Mouse (Mus musculus) layer of hippocampus, adult 2 months (tissue): ENCODE data around the gene Hs1bp3. TPM values are rescaled to one million over a fixed set of nuclear protein-coding genes. Genes with fewer than 3 reads are reported as not detected.
A peak's percentile ranks its signal among the peaks of the same experiment; 100 is the strongest.

Experiments used
- DNase-seq, 2 experiments: peaks; one replicate each; pipeline ENCODE4 v3.0.0; 2022; ENCODE audit warnings: low spot score in 2 of 2
- H3K27ac ChIP-seq: fragments of 200-600 bp; 2 replicates; pipeline ENCODE4 v1.8.1; 2022
- H3K4me3 ChIP-seq: fragments of 200-600 bp; 2 replicates; pipeline ENCODE4 v1.8.1; 2022; ENCODE audit warnings: mild to moderate bottlenecking
- CTCF ChIP-seq: fragments of 200-600 bp; conservative IDR thresholded peaks from 2 replicates; pipeline ENCODE4 v1.8.1; 2022; ENCODE audit warnings: antibody characterized with exemption, mild to moderate bottlenecking, moderate library complexity
- total RNA-seq, 2 experiments: library from RNA; stranded (reverse); gene quantifications; 2 replicates each; pipeline ENCODE4 v1.2.3; 2021

Gene Hs1bp3
- total RNA-seq, 2 experiments from 2014 or later: 12.2 to 15.1 TPM

DNA sequence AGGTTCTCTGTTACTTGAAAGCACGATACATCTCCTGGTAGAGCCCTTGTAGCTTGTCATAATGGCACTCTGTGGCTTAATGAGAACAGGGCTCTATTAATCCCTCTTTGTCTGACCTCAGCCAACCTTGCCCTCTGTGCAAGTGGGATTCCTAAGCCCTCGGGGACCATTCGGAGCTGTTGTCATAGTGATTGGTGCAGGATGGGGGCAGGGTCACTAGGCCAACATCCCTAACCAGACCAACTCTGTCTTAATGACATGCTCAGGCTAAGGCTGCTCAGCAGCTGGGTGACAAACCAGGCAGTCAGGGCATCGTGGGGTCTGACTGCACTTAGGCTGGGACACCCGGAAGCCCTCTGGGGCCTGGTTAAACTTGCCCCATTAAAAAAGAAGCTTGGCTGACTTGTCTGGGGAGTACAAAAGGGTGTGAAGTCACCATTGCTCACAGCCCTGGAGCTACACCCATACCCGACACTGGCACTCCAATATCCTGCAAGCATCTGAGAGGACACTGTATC is 51.1 kb downstream of the Hs1bp3 start:
- no peak for TF ChIP-seq CTCF
- Histone ChIP-seq H3K27ac (peak overlapping the region; percentile 46), H3K4me3 (no peak overlapping the region)
- DNase-seq: peak; percentile 39 to 75

- no peak for TF ChIP-seq CTCF
- Histone ChIP-seq H3K27ac (no peak overlapping the region), H3K4me3 (no peak overlapping the region)
- no peak for DNase-seq
Measured at GRCm38 (mm10) chr12:8365336-8365735, 52.1 kb downstream of the Hs1bp3 start.

GRCm38 (mm10) chr12:8365905-8366576 is 52.8 kb downstream of the Hs1bp3 start:
- no peak overlapping the region for H3K27ac ChIP-seq

DNA sequence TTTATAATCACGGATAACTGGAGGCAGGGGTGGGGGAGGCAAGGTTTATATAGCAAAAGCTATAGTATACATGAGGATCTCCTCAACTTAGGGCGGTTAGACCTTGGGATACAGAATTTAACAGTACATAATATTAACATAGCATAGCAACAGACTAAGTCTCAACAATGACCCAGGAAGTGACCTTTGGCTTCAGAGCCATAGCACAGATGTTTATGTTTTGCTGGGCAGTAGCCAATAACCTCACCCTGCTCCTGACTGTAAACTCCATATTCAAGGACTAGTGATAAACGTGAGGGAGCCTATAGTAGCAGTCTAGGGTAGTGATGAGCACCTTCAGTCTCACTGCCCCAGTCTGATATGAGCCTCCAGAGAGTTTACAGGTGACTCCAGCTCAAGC is 53.5 kb downstream of the Hs1bp3 start:
- no peak overlapping the region for H3K4me3 ChIP-seq
- no peak for TF ChIP-seq CTCF
- H3K27ac ChIP-seq: no peak overlapping the region
- no peak for DNase-seq

More at GRCm38 (mm10) chr12:8365905-8366576, 52.8 kb downstream of the Hs1bp3 start:
- TF ChIP-seq CTCF: no peak
- no peak for DNase-seq
- H3K4me3 ChIP-seq: no peak overlapping the region

DNA sequence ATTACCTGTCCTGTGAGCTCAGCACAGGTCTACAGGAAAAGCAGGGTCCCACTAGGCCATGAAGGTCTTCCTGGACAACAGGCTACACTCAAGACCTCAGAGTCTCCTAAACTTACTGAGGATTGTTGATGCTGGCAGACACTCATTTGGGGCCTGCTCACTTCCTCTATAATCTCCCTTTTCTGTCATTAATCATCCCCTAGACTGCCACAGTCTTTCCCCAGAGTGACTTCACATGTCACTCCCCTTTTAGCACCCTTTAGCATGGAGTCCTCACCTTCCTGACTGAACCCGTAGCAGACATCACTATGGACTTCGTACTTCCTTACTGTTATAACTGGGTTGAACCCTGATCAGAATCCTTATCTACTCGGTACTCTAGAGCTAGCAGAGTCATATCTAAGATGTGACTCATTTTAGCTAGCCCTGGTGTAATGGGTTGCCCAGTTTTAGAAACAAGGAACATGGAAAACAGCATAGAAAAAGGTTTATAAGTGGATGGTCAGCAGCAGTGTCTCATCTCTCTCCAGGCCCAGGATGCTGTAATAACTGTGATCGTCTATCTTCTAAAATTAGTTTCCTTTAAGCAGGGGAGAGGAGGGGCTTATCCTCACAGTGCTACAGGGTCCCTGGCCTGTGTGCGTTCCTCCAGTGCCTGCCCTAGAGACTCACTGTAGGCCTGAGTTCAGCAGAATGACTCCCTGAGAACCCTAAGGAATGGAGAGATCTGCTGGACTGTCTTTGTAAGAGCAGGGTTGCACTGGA is 58.7 kb downstream of the Hs1bp3 start:
- TF ChIP-seq CTCF: no peak
- H3K4me3 ChIP-seq: no peak overlapping the region
- no peak for DNase-seq
- no peak overlapping the region for H3K27ac ChIP-seq

- Histone ChIP-seq H3K27ac (no peak overlapping the region), H3K4me3 (no peak overlapping the region)
- DNase-seq: no peak
- TF ChIP-seq CTCF: no peak
Measured at GRCm38 (mm10) chr12:8372511-8373180, 59.4 kb downstream of the Hs1bp3 start.

DNA sequence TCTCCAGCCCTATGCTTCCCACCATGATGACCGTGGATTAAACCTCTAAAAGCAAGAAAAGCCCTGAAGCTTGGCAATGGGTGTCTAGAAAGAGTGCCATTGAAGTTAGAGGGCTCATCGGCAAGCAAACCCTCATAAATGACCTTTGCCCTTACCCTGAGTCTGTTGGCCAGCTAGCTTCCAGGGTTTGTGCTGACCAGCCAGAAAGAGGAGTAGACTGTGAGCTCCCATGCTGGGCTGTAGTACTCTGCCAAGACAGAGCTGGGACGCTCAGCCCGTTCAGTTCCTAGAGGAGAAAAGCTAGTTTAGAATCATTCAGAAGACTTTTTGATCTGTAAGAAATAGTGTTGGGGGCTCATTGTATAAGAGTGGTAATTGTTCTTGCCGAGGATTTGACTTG is 60.5 kb downstream of the Hs1bp3 start:
- no peak for TF ChIP-seq CTCF
- no peak for DNase-seq
- Histone ChIP-seq H3K27ac (no peak overlapping the region), H3K4me3 (no peak overlapping the region)

DNA sequence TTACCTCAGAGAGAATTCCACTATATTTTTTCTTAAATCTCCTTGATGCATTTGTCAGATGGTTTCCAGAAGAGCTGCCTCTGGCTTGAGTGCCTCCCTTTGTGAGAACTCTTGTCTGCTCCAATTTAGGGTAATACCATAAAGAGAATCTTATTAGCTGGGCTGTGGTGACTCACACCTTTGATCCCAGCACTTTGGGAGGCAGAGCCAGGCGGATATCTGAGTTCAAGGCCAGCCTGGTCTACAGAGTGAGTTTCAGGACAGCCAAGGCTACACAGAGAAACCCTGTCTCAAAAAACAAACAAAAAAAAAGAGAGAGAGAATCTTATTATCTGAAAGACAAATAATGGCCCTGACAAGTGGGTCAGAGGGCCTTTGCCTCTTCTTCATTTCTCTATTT is 63.9 kb downstream of the Hs1bp3 start:
- no peak overlapping the region for H3K4me3 ChIP-seq
- no peak overlapping the region for H3K27ac ChIP-seq
- TF ChIP-seq CTCF: no peak
- DNase-seq: no peak

- TF ChIP-seq CTCF: no peak
- H3K4me3 ChIP-seq: no peak overlapping the region
- H3K27ac ChIP-seq: no peak overlapping the region
- DNase-seq: no peak
Measured at GRCm38 (mm10) chr12:8377955-8378620, 64.9 kb downstream of the Hs1bp3 start.

- no peak for DNase-seq
- no peak overlapping the region for H3K27ac ChIP-seq
- no peak overlapping the region for H3K4me3 ChIP-seq
- no peak for TF ChIP-seq CTCF
Measured at GRCm38 (mm10) chr12:8379795-8380521, 66.7 kb downstream of the Hs1bp3 start.

DNA sequence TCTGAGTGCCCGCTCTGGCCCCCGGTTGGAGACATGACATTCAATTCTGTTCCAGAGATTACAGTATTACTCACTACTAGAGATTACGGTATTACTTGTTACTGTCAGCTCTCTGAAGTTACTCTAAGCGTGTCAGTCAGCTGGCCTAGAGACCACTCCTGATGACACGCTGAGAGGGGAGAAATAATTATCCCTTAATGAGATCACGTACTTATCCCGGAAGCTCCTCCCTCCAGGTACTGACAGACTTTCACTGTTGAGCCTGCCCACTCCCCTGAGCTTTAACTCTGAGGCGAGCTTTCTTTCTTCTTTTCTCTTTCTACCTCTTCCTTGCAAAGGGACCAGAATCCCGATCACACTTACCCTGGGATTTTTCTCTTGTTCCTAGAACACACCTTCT is 67.7 kb downstream of the Hs1bp3 start:
- no peak overlapping the region for H3K27ac ChIP-seq
- no peak for TF ChIP-seq CTCF
- no peak for DNase-seq
- H3K4me3 ChIP-seq: no peak overlapping the region

DNA sequence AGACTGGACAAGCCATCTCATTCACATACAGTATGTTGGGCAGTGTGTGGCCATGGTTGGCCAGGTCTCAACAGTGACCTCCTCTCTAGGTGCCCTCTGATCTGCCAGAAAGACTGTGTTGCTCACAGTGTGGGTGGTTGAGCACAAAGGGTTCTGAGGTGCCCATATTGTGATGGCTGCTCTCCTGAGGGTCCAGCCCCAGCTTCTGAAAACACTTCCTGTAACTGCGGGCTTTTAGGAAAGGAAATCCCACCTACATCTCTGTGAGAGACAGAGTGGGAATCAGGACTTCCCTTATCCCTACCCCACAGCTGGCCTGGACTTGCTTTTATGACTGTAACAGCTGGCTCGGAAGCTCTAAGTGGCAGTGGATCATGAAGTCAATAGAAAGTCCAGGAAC is 68.7 kb downstream of the Hs1bp3 start:
- Histone ChIP-seq H3K27ac (no peak overlapping the region), H3K4me3 (no peak overlapping the region)
- DNase-seq: no peak
- no peak for TF ChIP-seq CTCF
